Mouse (Mus musculus) embryonic fibroblast, embryonic 13.5 days (primary cell): Measurements from ENCODE around the gene Atf7.

Experiments
- CTCF ChIP-seq: IDR thresholded peaks from 2 replicates; pipeline ENCODE4 v1.5.1; 2011; ENCODE audit warnings: mild to moderate bottlenecking, control low read depth, low read length, moderate library complexity, borderline replicate concordance; ENCODE audit not compliant: insufficient read depth
- POLR2A ChIP-seq: IDR thresholded peaks from 2 replicates; pipeline ENCODE4 v1.6.1; 2011; ENCODE audit warnings: low read depth, mild to moderate bottlenecking, control low read depth, low read length, moderate library complexity

- TF ChIP-seq CTCF (no peak), POLR2A (no peak)
Measured at GRCm38 (mm10) chr15:102622536-102622935, 2.7 kb downstream of the Atf7 start.
